8 mouse cellular contexts compared by ENCODE assay signal in genomic region chr16:92340612-92341511, GRCm38 (mm10). TPM values are rescaled to one million over a fixed set of nuclear protein-coding genes. Genes with fewer than 3 reads are reported as not detected.
A peak's percentile ranks its signal among the peaks of the same experiment; 100 is the strongest.
DNase-seq lines count a peak whose midpoint lies in the region; ATAC-seq and TF ChIP-seq lines count a peak whose summit lies in the region.

No protein-coding gene starts in this region.

- peak; percentile 41; the same call in 1 of the 2 replicates for TF ChIP-seq CTCF in spleen, adult 2 months (IDR thresholded peaks at IDR 0.05; ENCODE audit: extremely low read depth, insufficient read depth, insufficient read length, insufficient replicate concordance)

- TF ChIP-seq POLR2A in spleen, adult 2 months (IDR thresholded peaks at IDR 0.05; ENCODE audit: low read depth, low read length) = no peak

- DNase-seq in heart, adult 11 months = peak; percentile 94
- no peak for DNase-seq in heart, postnatal 25 days (ENCODE audit: low spot score)
- DNase-seq in embryo, embryonic 10.5 days (ENCODE audit: low spot score) = peak; percentile 90
- DNase-seq in kidney, adult 18-20 months = peak; percentile 71
- peak; percentile 3 to 33 for DNase-seq in spleen, adult 2 months (ENCODE audit: low read depth in 1 of 2, low spot score in 2 of 2)

- H3K4me1 ChIP-seq in limb, embryonic 13.5 days = peaks cover 15% of the 10 kb centered on the region; the same call in 1 of the 2 replicates
- peaks cover 14% of the 10 kb centered on the region; the same call in 1 of the 2 replicates for H3K4me1 ChIP-seq in midbrain, embryonic 15.5 days
- no peaks in the 10 kb centered on the region for H3K4me1 ChIP-seq in spleen, adult 2 months (ENCODE audit: control insufficient read depth, insufficient read depth, insufficient read length)

- peaks cover 7% of the 10 kb centered on the region for H3K27me3 ChIP-seq in limb, embryonic 13.5 days
- no peaks in the 10 kb centered on the region for H3K27me3 ChIP-seq in midbrain, embryonic 15.5 days (replicated peaks)
- H3K27me3 ChIP-seq in spleen, adult 2 months (ENCODE audit: control insufficient read depth, insufficient read depth, low read length) = no peaks in the 10 kb centered on the region

- no peaks in the 10 kb centered on the region for H3K36me3 ChIP-seq in limb, embryonic 13.5 days
- H3K36me3 ChIP-seq in midbrain, embryonic 15.5 days (replicated peaks) = no peaks in the 10 kb centered on the region
- H3K36me3 ChIP-seq in spleen, adult 2 months (ENCODE audit: control insufficient read depth, insufficient read depth, low read length) = no peaks in the 10 kb centered on the region

- H3K9ac ChIP-seq in limb, embryonic 13.5 days = no peak overlapping the region
- peak overlapping the region; percentile 42; the same call in 1 of the 2 replicates for H3K9ac ChIP-seq in midbrain, embryonic 15.5 days

- ATAC-seq in granulocyte monocyte progenitor cell, adult 5-6 weeks (replicated peaks; ENCODE audit: poor library complexity, severe bottlenecking) = peak; percentile 60
- peak; percentile 76 for ATAC-seq in limb, embryonic 13.5 days (ENCODE audit: low FRiP score, low read depth)
- peak; percentile 78 for ATAC-seq in midbrain, embryonic 15.5 days (replicated peaks)

- no peaks in the 10 kb centered on the region for H3K9me3 ChIP-seq in limb, embryonic 13.5 days
- no peaks in the 10 kb centered on the region for H3K9me3 ChIP-seq in midbrain, embryonic 15.5 days

- peak overlapping the region; percentile 54 for H3K4me2 ChIP-seq in limb, embryonic 13.5 days (replicated peaks)
- H3K4me2 ChIP-seq in midbrain, embryonic 15.5 days = peak overlapping the region; percentile 58

- no peak overlapping the region for H3K4me3 ChIP-seq in limb, embryonic 13.5 days
- H3K4me3 ChIP-seq in midbrain, embryonic 15.5 days = peak overlapping the region; percentile 32
- H3K4me3 ChIP-seq in spleen, adult 2 months (ENCODE audit: extremely low read depth, insufficient read depth, insufficient read length) = no peak overlapping the region

- intact Hi-C loops in heart, postnatal 25 days (cut with DNase I) = loop anchor here (1.0 to 2.0 kb wide), 4 partner anchors 44 to 146 kb away; no protein-coding TSS in a partner anchor

- WGBS in limb, embryonic 13.5 days = 30% methylated on average over 27 of the region's 27 CpGs
- WGBS in midbrain, embryonic 15.5 days = 29% methylated on average over 27 of the region's 27 CpGs
- WGBS in spleen, adult 2 months = 28% methylated on average over 27 of the region's 27 CpGs

- H3K27ac ChIP-seq in limb, embryonic 13.5 days = no peak overlapping the region
- H3K27ac ChIP-seq in midbrain, embryonic 15.5 days = peak overlapping the region; percentile 61; the same call in 1 of the 2 replicates
- H3K27ac ChIP-seq in spleen, adult 2 months (ENCODE audit: insufficient read depth, low read length) = no peak overlapping the region

RNA-seq across cellular contexts. Expression of gene Kcne1, which starts 18.4 kb away (rescaled TPM):
- 10 to 100 TPM; 39.8 to 40.1 TPM for total RNA-seq in heart, postnatal 25 days (2021)
- not detected in 2 replicates for total RNA-seq in granulocyte monocyte progenitor cell, adult 5-6 weeks (2014; fragmentation: Nextera tagmentation)
- not detected in 2 replicates for total RNA-seq in granulocyte monocyte progenitor cell, adult 5-6 weeks (2017)
- polyA plus RNA-seq in limb, embryonic 13.5 days (2015; fragmentation: Nextera tagmentation; extraction: Ambion mirVana) = 0.17 and 0.22 TPM in 2 replicates
- 0.31 TPM in 1 of 2 replicates, not detected in the other for polyA plus RNA-seq in midbrain, embryonic 15.5 days (2015; fragmentation: Nextera tagmentation; extraction: Ambion mirVana)
- polyA plus RNA-seq in spleen, adult 2 months (2012; rRNA removed) = not detected in 2 replicates

RNA-seq across cellular contexts. Expression of gene Fam243, which starts 19.6 kb away (rescaled TPM):
- total RNA-seq in heart, postnatal 25 days (2021) = 1 to 10 TPM in 1 of 2 experiments, under 1 TPM in 1; 0.75 to 1.4 TPM
- total RNA-seq in granulocyte monocyte progenitor cell, adult 5-6 weeks (2014; fragmentation: Nextera tagmentation) = not detected in 2 replicates
- not detected in 2 replicates for total RNA-seq in granulocyte monocyte progenitor cell, adult 5-6 weeks (2017)
- polyA plus RNA-seq in limb, embryonic 13.5 days (2015; fragmentation: Nextera tagmentation; extraction: Ambion mirVana) = not detected in 2 replicates
- polyA plus RNA-seq in midbrain, embryonic 15.5 days (2015; fragmentation: Nextera tagmentation; extraction: Ambion mirVana) = 0.06 TPM in 1 of 2 replicates, not detected in the other
- polyA plus RNA-seq in spleen, adult 2 months (2012; rRNA removed) = not detected in 2 replicates

RNA-seq across cellular contexts. Expression of gene Smim11, which starts 39.8 kb away (rescaled TPM):
- total RNA-seq in heart, postnatal 25 days (2021) = 10 to 100 TPM; 75.9 to 77.2 TPM
- 100 and 115 TPM in 2 replicates for total RNA-seq in granulocyte monocyte progenitor cell, adult 5-6 weeks (2014; fragmentation: Nextera tagmentation)
- total RNA-seq in granulocyte monocyte progenitor cell, adult 5-6 weeks (2017) = 120 and 157 TPM in 2 replicates
- 144 and 145 TPM in 2 replicates for polyA plus RNA-seq in limb, embryonic 13.5 days (2015; fragmentation: Nextera tagmentation; extraction: Ambion mirVana)
- polyA plus RNA-seq in midbrain, embryonic 15.5 days (2015; fragmentation: Nextera tagmentation; extraction: Ambion mirVana) = 57.3 and 58.1 TPM in 2 replicates
- 10.8 and 12.0 TPM in 2 replicates for polyA plus RNA-seq in spleen, adult 2 months (2012; rRNA removed)

RNA-seq across cellular contexts. Expression of gene Kcne2, which starts 48.7 kb away (rescaled TPM):
- total RNA-seq in heart, postnatal 25 days (2021) = not detected
- total RNA-seq in granulocyte monocyte progenitor cell, adult 5-6 weeks (2014; fragmentation: Nextera tagmentation) = not detected in 2 replicates
- not detected in 2 replicates for total RNA-seq in granulocyte monocyte progenitor cell, adult 5-6 weeks (2017)
- 0.09 and 0.14 TPM in 2 replicates for polyA plus RNA-seq in limb, embryonic 13.5 days (2015; fragmentation: Nextera tagmentation; extraction: Ambion mirVana)
- polyA plus RNA-seq in midbrain, embryonic 15.5 days (2015; fragmentation: Nextera tagmentation; extraction: Ambion mirVana) = 6.8 and 7.6 TPM in 2 replicates
- not detected in 2 replicates for polyA plus RNA-seq in spleen, adult 2 months (2012; rRNA removed)
